Mouse (Mus musculus): ENCODE measurements around the gene Sfxn2.

The Sfxn2 gene

GRCm38 (mm10) chr19:46629807-46630206, 56.6 kb downstream of the Sfxn2 start:
- DNase-seq (ENCODE audit: low spot score) = no peak

GRCm38 (mm10) chr19:46631637-46632036, 58.5 kb downstream of the Sfxn2 start:
- DNase-seq (ENCODE audit: low spot score) = no peak

- DNase-seq (ENCODE audit: low spot score) = no peak
These were observed 62.6 kb downstream of the Sfxn2 start for GRCm38 (mm10) chr19:46635766-46636165.

GRCm38 (mm10) chr19:46637598-46637997, 64.4 kb downstream of the Sfxn2 start:
- DNase-seq (ENCODE audit: low spot score) = no peak

GRCm38 (mm10) chr19:46639053-46639452, 65.9 kb downstream of the Sfxn2 start:
- no peak for DNase-seq (ENCODE audit: low spot score)

GRCm38 (mm10) chr19:46639496-46639895, 66.3 kb downstream of the Sfxn2 start:
- DNase-seq (ENCODE audit: low spot score) = no peak

- DNase-seq (ENCODE audit: low spot score) = no peak
These were observed 67.6 kb downstream of the Sfxn2 start for GRCm38 (mm10) chr19:46640780-46641179.

GRCm38 (mm10) chr19:46641420-46642085, 68.4 kb downstream of the Sfxn2 start:
- peak; percentile 62 for DNase-seq (ENCODE audit: low spot score)

GRCm38 (mm10) chr19:46642136-46642753, 69.1 kb downstream of the Sfxn2 start:
- DNase-seq (ENCODE audit: low spot score) = no peak

GRCm38 (mm10) chr19:46643236-46643635, 70.1 kb downstream of the Sfxn2 start:
- no peak for DNase-seq (ENCODE audit: low spot score)

GRCm38 (mm10) chr19:46644343-46644792, 71.2 kb downstream of the Sfxn2 start:
- no peak for DNase-seq (ENCODE audit: low spot score)

GRCm38 (mm10) chr19:46644793-46645602, 71.8 kb downstream of the Sfxn2 start:
- DNase-seq (ENCODE audit: low spot score) = peak; percentile 76

GRCm38 (mm10) chr19:46646041-46646481, 72.9 kb downstream of the Sfxn2 start:
- no peak for DNase-seq (ENCODE audit: low spot score)

GRCm38 (mm10) chr19:46647254-46647653, 74.1 kb downstream of the Sfxn2 start:
- no peak for DNase-seq (ENCODE audit: low spot score)

Data from testis, postnatal 14 days (tissue).